Mouse (Mus musculus) forebrain, postnatal 0 days (tissue): ENCODE data around the gene Tuba4a. TPM values are rescaled to one million over a fixed set of nuclear protein-coding genes. Genes with fewer than 3 reads are reported as not detected.

ENCODE experiments used
- ATAC-seq: fragments of 200-750 bp; cut with Nextera tagmentation; 2 replicates; pipeline ENCODE4 v1.8.0; 2017; ENCODE audit warnings: mild to moderate bottlenecking, moderate library complexity
- DNase-seq: peaks from one replicate; pipeline ENCODE4 v3.0.0-alpha.2; 2015
- H3K27ac ChIP-seq: fragments of 300-500 bp; sonication (generic); 2 replicates; pipeline ENCODE4 v1.5.1; 2014; ENCODE audit warnings: low read depth, mild to moderate bottlenecking, antibody characterized with exemption, low read length, moderate library complexity, mixed read lengths
- H3K27me3 ChIP-seq: fragments of 300-500 bp; sonication (generic); 2 replicates; pipeline ENCODE4 v1.6.1; 2014; ENCODE audit warnings: mild to moderate bottlenecking, low read length, mixed read lengths; ENCODE audit not compliant: insufficient read depth
- H3K36me3 ChIP-seq: fragments of 300-500 bp; sonication (generic); 2 replicates; pipeline ENCODE4 v1.6.1; 2014; ENCODE audit warnings: mild to moderate bottlenecking, moderate library complexity; ENCODE audit not compliant: insufficient read depth
- H3K4me1 ChIP-seq: fragments of 300-500 bp; sonication (generic); 2 replicates; pipeline ENCODE4 v1.6.1; 2014; ENCODE audit warnings: antibody characterized with exemption; ENCODE audit not compliant: insufficient read depth
- H3K4me2 ChIP-seq: fragments of 300-500 bp; sonication (generic); 2 replicates; pipeline ENCODE4 v1.6.1; 2014; ENCODE audit warnings: low read depth, mild to moderate bottlenecking, moderate library complexity
- H3K4me3 ChIP-seq: fragments of 300-500 bp; sonication (generic); 2 replicates; pipeline ENCODE4 v1.5.1; 2014; ENCODE audit warnings: low read depth, low read length, mixed read lengths
- H3K9ac ChIP-seq: fragments of 300-500 bp; sonication (generic); 2 replicates; pipeline ENCODE4 v1.6.1; 2014; ENCODE audit warnings: mild to moderate bottlenecking
- H3K9me3 ChIP-seq: fragments of 300-500 bp; sonication (generic); 2 replicates; pipeline ENCODE4 v1.6.1; 2016; ENCODE audit warnings: low read length
- CTCF ChIP-seq: sonication (generic); IDR thresholded peaks from 2 replicates; pipeline ENCODE4 v1.5.1; 2016; ENCODE audit warnings: antibody characterized with exemption, control low read depth, low read depth
- WGBS: fragments of 180-500 bp; shearing (Covaris S2); extraction: QIAGEN DNeasy Blood & Tissue Kit; methylation state at CpG from one replicate; pipeline ENCODE4 v1.1.7; 2014; 5-methylcytosine and 5-hydroxymethylcytosine counted together
- microRNA-seq, 2 experiments: library from miRNA; unstranded; fragments of <30 nt; microRNA quantifications; one replicate each; pipeline ENCODE4; 2016
- polyA plus RNA-seq: library from polyadenylated mRNA; unstranded; fragments of >200 nt; fragmentation: Nextera tagmentation; extraction: Ambion mirVana; gene quantifications from 2 replicates; pipeline ENCODE4 v1.2.1, GENCODE M21; 2015
- total RNA-seq: library from RNA; depleted of rRNA; stranded (reverse); fragments of >200 nt; gene quantifications from 2 replicates; pipeline ENCODE4 v1.2.3, GENCODE M21; 2014; rRNA removed

The Tuba4a gene
- total and polyA plus RNA-seq, 2 experiments from 2014 or later = 58.5 to 87.1 TPM

GRCm38 (mm10) chr1:75180741-75181140, 38.9 kb downstream of the Tuba4a start:
- Histone ChIP-seq H3K36me3 (peaks cover 58% of the 10 kb centered on the region), H3K9me3 (no peaks in the 10 kb centered on the region), H3K9ac (no peak overlapping the region), H3K4me2 (peak overlapping the region; percentile 100), H3K4me1 (peaks cover 14% of the 10 kb centered on the region), H3K27ac (no peak overlapping the region), H3K4me3 (peak overlapping the region; percentile 58), H3K27me3 (no peaks in the 10 kb centered on the region)
- ATAC-seq = no peak
- 39% methylated on average over 7 of the region's 7 CpGs for WGBS
- no peak for TF ChIP-seq CTCF
- no peak for DNase-seq

DNA sequence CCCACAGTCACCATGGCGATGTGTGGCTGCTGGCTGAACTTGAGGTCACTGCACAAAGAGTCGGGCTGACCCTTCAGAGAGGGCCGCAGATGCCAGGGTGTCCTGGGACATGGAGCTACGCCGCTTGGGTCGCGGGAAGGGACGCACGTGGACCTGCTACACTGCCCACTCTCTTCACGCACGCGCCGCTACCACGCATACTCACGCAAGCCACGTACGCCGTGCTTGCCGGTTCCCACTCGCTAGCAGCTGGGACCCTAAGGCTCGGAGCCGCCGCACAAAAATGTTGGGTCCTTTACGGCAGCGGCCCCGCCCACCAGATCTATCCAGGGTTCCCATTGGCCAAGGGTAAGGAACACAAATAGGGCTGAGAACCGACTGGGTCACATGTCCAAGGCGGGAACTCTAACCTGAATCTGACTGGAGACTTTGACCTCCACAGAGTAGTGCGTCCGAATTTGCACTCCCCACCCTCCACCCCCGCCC, 39.5 kb downstream of the Tuba4a start, which contains the start of gene Abcb6:
Gene Abcb6, minus strand, starts transcription at position 288 of the 486 bp plus-strand sequence.
- Histone ChIP-seq H3K27me3 (no peaks in the 10 kb centered on the region), H3K4me2 (peak within 1 kb of the TSS; percentile 100), H3K4me1 (peaks cover 14% of the 10 kb centered on the region), H3K9ac (peak within 1 kb of the TSS; percentile 64), H3K27ac (peak within 1 kb of the TSS; percentile 50; the same call in 1 of the 2 replicates), H3K9me3 (no peaks in the 10 kb centered on the region), H3K36me3 (peaks cover 58% of the 10 kb centered on the region), H3K4me3 (peak within 1 kb of the TSS; percentile 58)
- WGBS = 3% methylated on average over 31 of the region's 31 CpGs
- DNase-seq = peak; percentile 96
- no peak for TF ChIP-seq CTCF
- peak; percentile 98 for ATAC-seq

DNA sequence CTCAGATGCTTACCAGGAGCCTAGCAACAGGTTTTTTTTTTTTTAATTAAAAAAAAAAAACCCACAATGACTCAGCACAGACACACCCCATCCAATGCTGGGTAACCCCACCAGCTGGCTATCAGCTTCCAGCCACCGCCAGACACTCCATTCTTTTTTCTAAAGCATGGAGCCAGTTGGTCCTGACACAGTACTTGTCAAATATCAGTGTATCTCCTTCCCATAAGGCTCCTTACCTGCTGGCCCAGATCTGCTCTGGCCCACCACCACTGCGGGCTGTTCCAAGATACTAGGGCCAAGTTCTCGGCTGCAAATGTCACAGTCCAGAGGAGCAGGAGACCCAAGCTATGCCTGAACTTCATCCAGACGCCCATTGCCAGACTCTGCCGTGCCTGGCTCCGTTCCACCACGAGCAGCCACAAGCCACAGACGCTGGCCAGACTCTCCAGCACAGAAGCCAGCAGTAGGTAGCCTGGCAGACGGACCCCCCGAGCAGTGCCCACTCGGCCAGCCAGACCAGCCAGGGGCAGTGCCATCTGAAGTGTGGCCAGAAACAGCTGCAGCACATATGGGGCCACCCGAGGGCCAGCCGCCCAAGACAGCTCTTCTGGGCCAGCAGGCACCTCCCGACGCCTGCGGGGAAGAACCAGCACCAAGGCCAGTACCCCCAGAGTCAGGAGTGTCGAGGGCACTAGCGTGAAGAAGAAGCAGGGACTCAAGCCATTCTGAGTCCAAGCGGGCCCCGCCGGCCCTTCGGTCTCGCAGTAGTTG, 40.1 kb downstream of the Tuba4a start:
- no peak for TF ChIP-seq CTCF
- Histone ChIP-seq H3K4me1 (peaks cover 14% of the 10 kb centered on the region), H3K4me2 (peak overlapping the region; percentile 100), H3K36me3 (peaks cover 57% of the 10 kb centered on the region), H3K27ac (peak overlapping the region; percentile 50; the same call in 1 of the 2 replicates), H3K9me3 (no peaks in the 10 kb centered on the region), H3K4me3 (peak overlapping the region; percentile 58), H3K9ac (peak overlapping the region; percentile 64), H3K27me3 (no peaks in the 10 kb centered on the region)
- 5% methylated on average over 23 of the region's 23 CpGs for WGBS
- DNase-seq = peak; percentile 60
- peak; percentile 25 for ATAC-seq

GRCm38 (mm10) chr1:75168472-75169464, 50.9 kb downstream of the Tuba4a start, which contains the start of gene Zfand2b:
TSS of gene Zfand2b (plus strand) at chr1:75168646.
- Histone ChIP-seq H3K4me3 (peak within 1 kb of the TSS; percentile 89), H3K9ac (peak within 1 kb of the TSS; percentile 65), H3K4me1 (0 out of 2 replicates have a peak, but pooled peaks cover 5% of the 10 kb centered on the region), H3K27ac (peak within 1 kb of the TSS; percentile 82), H3K9me3 (no peaks in the 10 kb centered on the region), H3K36me3 (peaks cover 32% of the 10 kb centered on the region), H3K27me3 (no peaks in the 10 kb centered on the region), H3K4me2 (peak within 1 kb of the TSS; percentile 67)
- no peak for TF ChIP-seq CTCF
- WGBS = 3% methylated on average over 56 of the region's 59 CpGs
- DNase-seq = peak; percentile 94
- peak; percentile 98 for ATAC-seq

DNA sequence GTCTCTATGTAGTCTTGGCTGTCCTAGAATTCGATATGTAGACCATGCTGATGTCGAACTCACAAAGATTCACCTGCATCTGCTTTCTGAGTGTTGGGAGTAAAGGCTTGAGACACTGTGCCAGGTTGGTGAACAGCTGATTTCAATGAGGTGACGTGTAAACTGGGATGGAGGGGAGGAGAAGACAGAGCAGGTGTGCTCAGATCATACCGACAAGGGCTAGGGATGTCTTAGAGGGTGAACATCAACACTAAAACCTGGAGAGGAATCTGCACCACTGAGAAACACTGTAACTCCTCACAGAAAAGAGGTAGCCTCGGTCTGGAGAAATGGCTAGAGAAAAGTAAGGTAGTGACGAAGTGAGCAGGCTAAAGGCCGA, 51.6 kb downstream of the Tuba4a start:
- ATAC-seq (peak; percentile 63), DNase-seq (no peak)
- Histone ChIP-seq H3K27me3 (no peaks in the 10 kb centered on the region), H3K4me3 (peak overlapping the region; percentile 89), H3K4me1 (0 out of 2 replicates have a peak, but pooled peaks cover 5% of the 10 kb centered on the region), H3K9me3 (no peaks in the 10 kb centered on the region), H3K27ac (peak overlapping the region; percentile 21; the same call in 1 of the 2 replicates), H3K36me3 (peaks cover 25% of the 10 kb centered on the region), H3K9ac (0 out of 2 replicates have a peak overlapping the region, but pooled peaks have one; percentile 65), H3K4me2 (peak overlapping the region; percentile 67)
- TF ChIP-seq CTCF = no peak
- 11% methylated on average over 7 of the region's 7 CpGs for WGBS

Small RNA genes lying within 50 kb of the gene (microRNA-seq; reads per million reads assigned to microRNA genes)
- 0 reads per million in 2 experiments for gene Gm27943

Other genes starting within 250 kb of the Tuba4a start
- 3.6 and 4.2 TPM in 2 replicates for gene Nhej1, start 94.7 kb downstream of the Tuba4a start, total RNA-seq
- 3.9 and 4.9 TPM in 2 replicates for gene Nhej1, start 94.7 kb downstream of the Tuba4a start, polyA plus RNA-seq
- not detected in 2 replicates for gene Slc23a3, start 86.0 kb downstream of the Tuba4a start, total RNA-seq
- not detected in 2 replicates for gene Slc23a3, start 86.0 kb downstream of the Tuba4a start, polyA plus RNA-seq
- 47.1 and 50.3 TPM in 2 replicates for gene Cnppd1, start 77.2 kb downstream of the Tuba4a start, total RNA-seq
- 57.3 and 58.3 TPM in 2 replicates for gene Cnppd1, start 77.2 kb downstream of the Tuba4a start, polyA plus RNA-seq
- 141 and 181 TPM in 2 replicates for gene Retreg2, start 77.1 kb downstream of the Tuba4a start, total RNA-seq
- gene Retreg2, start 77.1 kb downstream of the Tuba4a start, polyA plus RNA-seq = 108 and 121 TPM in 2 replicates
- 33.1 and 43.5 TPM in 2 replicates for gene Zfand2b, start 51.2 kb downstream of the Tuba4a start, total RNA-seq
- gene Zfand2b, start 51.2 kb downstream of the Tuba4a start, polyA plus RNA-seq = 44.9 and 48.4 TPM in 2 replicates
- 40.7 and 42.5 TPM in 2 replicates for gene Abcb6, start 39.5 kb downstream of the Tuba4a start, total RNA-seq
- gene Abcb6, start 39.5 kb downstream of the Tuba4a start, polyA plus RNA-seq = 46.0 and 52.5 TPM in 2 replicates
- 17.9 and 22.2 TPM in 2 replicates for gene Ankzf1, start 27.7 kb downstream of the Tuba4a start, total RNA-seq
- 12.5 and 13.5 TPM in 2 replicates for gene Ankzf1, start 27.7 kb downstream of the Tuba4a start, polyA plus RNA-seq
- gene Atg9a, start 27.7 kb downstream of the Tuba4a start, total RNA-seq = 53.2 and 76.1 TPM in 2 replicates
- 47.2 and 57.9 TPM in 2 replicates for gene Atg9a, start 27.7 kb downstream of the Tuba4a start, polyA plus RNA-seq
- gene Glb1l, start 9.1 kb downstream of the Tuba4a start, total RNA-seq = 15.0 and 18.5 TPM in 2 replicates
- 10.3 and 12.4 TPM in 2 replicates for gene Glb1l, start 9.1 kb downstream of the Tuba4a start, polyA plus RNA-seq
- 102 and 109 TPM in 2 replicates for gene Stk16, start 9.0 kb downstream of the Tuba4a start, total RNA-seq
- 95.6 and 102 TPM in 2 replicates for gene Stk16, start 9.0 kb downstream of the Tuba4a start, polyA plus RNA-seq
- gene A630095N17Rik, start 12.2 kb upstream of the Tuba4a start, total RNA-seq = 0.46 TPM in 1 of 2 replicates, not detected in the other
- gene A630095N17Rik, start 12.2 kb upstream of the Tuba4a start, polyA plus RNA-seq = 0.34 TPM in 1 of 2 replicates, not detected in the other
- 32.2 and 39.7 TPM in 2 replicates for gene Dnajb2, start 16.5 kb upstream of the Tuba4a start, total RNA-seq
- gene Dnajb2, start 16.5 kb upstream of the Tuba4a start, polyA plus RNA-seq = 37.4 and 47.0 TPM in 2 replicates
- gene Ptprn, start 44.6 kb upstream of the Tuba4a start, total RNA-seq = 58.2 and 68.7 TPM in 2 replicates
- 21.5 and 31.5 TPM in 2 replicates for gene Ptprn, start 44.6 kb upstream of the Tuba4a start, polyA plus RNA-seq
- gene Resp18, start 58.5 kb upstream of the Tuba4a start, total RNA-seq = 136 and 170 TPM in 2 replicates
- gene Resp18, start 58.5 kb upstream of the Tuba4a start, polyA plus RNA-seq = 123 and 186 TPM in 2 replicates
- 135 and 164 TPM in 2 replicates for gene Dnpep, start 98.1 kb upstream of the Tuba4a start, total RNA-seq
- 140 and 156 TPM in 2 replicates for gene Dnpep, start 98.1 kb upstream of the Tuba4a start, polyA plus RNA-seq
- gene Des, start 140.5 kb upstream of the Tuba4a start, total RNA-seq = 1.0 and 1.4 TPM in 2 replicates
- gene Des, start 140.5 kb upstream of the Tuba4a start, polyA plus RNA-seq = 1.2 TPM in 2 replicates
- gene Speg, start 155.4 kb upstream of the Tuba4a start, total RNA-seq = 44.4 and 56.3 TPM in 2 replicates
- 17.8 and 20.6 TPM in 2 replicates for gene Speg, start 155.4 kb upstream of the Tuba4a start, polyA plus RNA-seq
- 57.3 and 68.3 TPM in 2 replicates for gene Gmppa, start 216.1 kb upstream of the Tuba4a start, total RNA-seq
- 64.0 and 64.9 TPM in 2 replicates for gene Gmppa, start 216.1 kb upstream of the Tuba4a start, polyA plus RNA-seq
- 21.2 and 21.4 TPM in 2 replicates for gene Asic4, start 230.6 kb upstream of the Tuba4a start, total RNA-seq
- 6.3 and 7.7 TPM in 2 replicates for gene Asic4, start 230.6 kb upstream of the Tuba4a start, polyA plus RNA-seq